Comparison of ENCODE assay signal across 8 mouse cellular contexts in the genomic region with DNA sequence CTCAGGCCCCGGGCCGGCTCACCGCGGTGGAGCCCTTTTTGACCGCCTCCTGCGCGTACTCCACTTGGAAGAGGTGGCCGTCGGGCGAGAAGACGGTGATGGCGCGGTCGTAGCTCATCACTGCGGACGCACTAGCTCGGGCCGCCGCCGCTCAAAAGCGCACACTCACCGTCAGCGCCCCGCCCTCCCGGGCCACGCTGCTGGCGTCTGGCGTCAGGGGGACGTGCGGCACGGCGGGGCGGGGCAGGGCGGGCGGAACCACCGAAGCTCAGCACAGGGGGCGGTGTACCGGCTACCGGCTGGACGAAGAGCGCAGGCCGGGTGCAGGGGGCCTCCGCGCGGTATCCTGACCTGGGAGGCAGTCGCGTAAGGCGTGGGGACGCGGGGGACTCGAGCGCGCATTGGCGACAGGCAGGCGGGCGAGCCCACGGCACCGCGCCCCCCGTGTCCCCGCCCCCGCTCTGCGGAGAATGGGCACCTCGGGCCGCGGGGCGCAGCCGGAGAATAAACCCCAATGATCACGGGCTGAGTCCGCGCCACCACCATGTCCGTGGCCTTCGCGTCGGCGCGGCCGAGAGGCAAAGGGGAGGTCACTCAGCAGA. TPM values are rescaled to one million over a fixed set of nuclear protein-coding genes. Genes with fewer than 3 reads are reported as not detected.
DNase-seq lines count a peak whose midpoint lies in the region; ATAC-seq and TF ChIP-seq lines count a peak whose summit lies in the region.

A gene (minus strand): TSS at position 178 of the 602 bp plus-strand sequence.
A gene (plus strand): TSS at position 254 of the 602 bp plus-strand sequence.

- peak within 1 kb of the TSS; percentile 96 for H3K9ac ChIP-seq in forebrain, embryonic 12.5 days
- peak within 1 kb of the TSS; percentile 95 for H3K9ac ChIP-seq in heart, embryonic 16.5 days (ENCODE audit: low read length)
- peak within 1 kb of the TSS; percentile 93 for H3K9ac ChIP-seq in liver, embryonic 16.5 days (ENCODE audit: low read depth, low read length)
- H3K9ac ChIP-seq in neural tube, embryonic 12.5 days, result peak within 1 kb of the TSS; percentile 95
- peak within 1 kb of the TSS; percentile 88 for H3K9ac ChIP-seq in stomach, postnatal 0 days (ENCODE audit: low read length)

- TF ChIP-seq EP300 in stomach, postnatal 0 days (optimal IDR thresholded peaks at IDR 0.05), result no peak

- peak within 1 kb of the TSS; percentile 99 for H3K4me3 ChIP-seq in E14TG2a.4 (replicated peaks; ENCODE audit: low read length)
- peak within 1 kb of the TSS; percentile 91 for H3K4me3 ChIP-seq in forebrain, embryonic 12.5 days (replicated peaks)
- H3K4me3 ChIP-seq in heart, embryonic 16.5 days (ENCODE audit: low read length), result peak within 1 kb of the TSS; percentile 97
- peak within 1 kb of the TSS; percentile 95 for H3K4me3 ChIP-seq in liver, embryonic 16.5 days (ENCODE audit: low read depth, low read length)
- peak within 1 kb of the TSS; percentile 98 for H3K4me3 ChIP-seq in neural tube, embryonic 12.5 days
- peak within 1 kb of the TSS; percentile 94 for H3K4me3 ChIP-seq in stomach, postnatal 0 days (ENCODE audit: low read depth, low read length)

- H3K27me3 ChIP-seq in E14TG2a.4 (ENCODE audit: insufficient read depth, low read length), result peaks cover 17% of the 10 kb centered on the region
- no peaks in the 10 kb centered on the region for H3K27me3 ChIP-seq in forebrain, embryonic 12.5 days
- H3K27me3 ChIP-seq in heart, embryonic 16.5 days (ENCODE audit: control insufficient read depth, insufficient read depth, low read length), result no peaks in the 10 kb centered on the region
- H3K27me3 ChIP-seq in liver, embryonic 16.5 days (ENCODE audit: control insufficient read depth, insufficient read depth, low read depth, low read length), result peaks cover 5% of the 10 kb centered on the region; the same call in 1 of the 2 replicates
- H3K27me3 ChIP-seq in neural tube, embryonic 12.5 days (replicated peaks), result no peaks in the 10 kb centered on the region; the same call in 1 of the 2 replicates
- no peaks in the 10 kb centered on the region for H3K27me3 ChIP-seq in stomach, postnatal 0 days (ENCODE audit: control insufficient read depth, insufficient read depth, low read length)

- DNase-seq in c-Kit-positive CD71-positive TER-119-negative erythroid progenitor cells, embryonic 14.5 days (ENCODE audit: low read depth), result peak; percentile 83
- peak; percentile 88 to 96 for DNase-seq in kidney, postnatal 36 days
- peak; percentile 95 for DNase-seq in stomach, postnatal 0 days (ENCODE audit: low spot score)

- no peaks in the 10 kb centered on the region for H3K9me3 ChIP-seq in E14TG2a.4 (ENCODE audit: low read length)
- no peaks in the 10 kb centered on the region for H3K9me3 ChIP-seq in forebrain, embryonic 12.5 days
- no peaks in the 10 kb centered on the region for H3K9me3 ChIP-seq in heart, embryonic 16.5 days (replicated peaks; ENCODE audit: control insufficient read depth, low read length)
- no peaks in the 10 kb centered on the region for H3K9me3 ChIP-seq in liver, embryonic 16.5 days (replicated peaks; ENCODE audit: control insufficient read depth, low read length)
- H3K9me3 ChIP-seq in neural tube, embryonic 12.5 days, result no peaks in the 10 kb centered on the region
- H3K9me3 ChIP-seq in stomach, postnatal 0 days (ENCODE audit: control insufficient read depth, low read length), result no peaks in the 10 kb centered on the region

- peak; percentile 95 for ATAC-seq in forebrain, embryonic 12.5 days (ENCODE audit: low FRiP score)
- ATAC-seq in heart, embryonic 16.5 days (replicated peaks; ENCODE audit: extremely low read depth, insufficient read depth, low FRiP score), result peak; percentile 94
- ATAC-seq in liver, embryonic 16.5 days (ENCODE audit: low read depth), result peak; percentile 97
- peak; percentile 96 for ATAC-seq in neural tube, embryonic 12.5 days (ENCODE audit: low FRiP score, low read depth)
- peak; percentile 97 for ATAC-seq in stomach, postnatal 0 days (ENCODE audit: low FRiP score, low TSS enrichment)

- H3K4me1 ChIP-seq in E14TG2a.4 (replicated peaks; ENCODE audit: low read depth, low read length), result peaks cover 59% of the 10 kb centered on the region
- H3K4me1 ChIP-seq in forebrain, embryonic 12.5 days, result peaks cover 38% of the 10 kb centered on the region
- peaks cover 23% of the 10 kb centered on the region for H3K4me1 ChIP-seq in heart, embryonic 16.5 days (ENCODE audit: control insufficient read depth, insufficient read depth, low read length)
- H3K4me1 ChIP-seq in liver, embryonic 16.5 days (ENCODE audit: control insufficient read depth, low read depth, low read length), result peaks cover 26% of the 10 kb centered on the region
- peaks cover 36% of the 10 kb centered on the region for H3K4me1 ChIP-seq in neural tube, embryonic 12.5 days
- 0 out of 2 replicates have a peak, but pooled peaks cover 3% of the 10 kb centered on the region for H3K4me1 ChIP-seq in stomach, postnatal 0 days (replicated peaks; ENCODE audit: control insufficient read depth, insufficient read depth)

- no peak for TF ChIP-seq CTCF in E14TG2a.4 (conservative IDR thresholded peaks at IDR 0.05; ENCODE audit: low read length)
- peak; percentile 51 for TF ChIP-seq CTCF in stomach, postnatal 0 days (IDR thresholded peaks at IDR 0.05; ENCODE audit: low read depth)

- H3K27ac ChIP-seq in forebrain, embryonic 12.5 days, result peak within 1 kb of the TSS; percentile 98
- H3K27ac ChIP-seq in heart, embryonic 16.5 days (ENCODE audit: low read length), result peak within 1 kb of the TSS; percentile 92
- peak within 1 kb of the TSS; percentile 94 for H3K27ac ChIP-seq in liver, embryonic 16.5 days (ENCODE audit: low read length)
- H3K27ac ChIP-seq in neural tube, embryonic 12.5 days, result peak within 1 kb of the TSS; percentile 97
- H3K27ac ChIP-seq in stomach, postnatal 0 days (replicated peaks), result peak within 1 kb of the TSS; percentile 94

- under 1% methylated on average over 78 of the region's 78 CpGs for WGBS in forebrain, embryonic 12.5 days
- under 1% methylated on average over 73 of the region's 78 CpGs for WGBS in heart, embryonic 16.5 days
- WGBS in liver, embryonic 16.5 days (ENCODE audit: insufficient replicate concordance), result under 1% methylated on average over 69 of the region's 78 CpGs
- 1% methylated on average over 75 of the region's 78 CpGs for WGBS in neural tube, embryonic 12.5 days
- under 1% methylated on average over 57 of the region's 78 CpGs for WGBS in stomach, postnatal 0 days

- peak within 1 kb of the TSS; percentile 66 for H3K4me2 ChIP-seq in forebrain, embryonic 12.5 days
- H3K4me2 ChIP-seq in heart, embryonic 16.5 days (ENCODE audit: low read depth, low read length), result peak within 1 kb of the TSS; percentile 80
- peak within 1 kb of the TSS; percentile 100 for H3K4me2 ChIP-seq in liver, embryonic 16.5 days (ENCODE audit: low read depth, low read length)
- peak within 1 kb of the TSS; percentile 86 for H3K4me2 ChIP-seq in neural tube, embryonic 12.5 days (replicated peaks)
- peak within 1 kb of the TSS; percentile 97 for H3K4me2 ChIP-seq in stomach, postnatal 0 days (replicated peaks; ENCODE audit: low read depth)

- H3K36me3 ChIP-seq in E14TG2a.4 (ENCODE audit: insufficient read depth, low read length), result peaks cover 35% of the 10 kb centered on the region
- peaks cover 26% of the 10 kb centered on the region for H3K36me3 ChIP-seq in forebrain, embryonic 12.5 days (replicated peaks)
- peaks cover 17% of the 10 kb centered on the region for H3K36me3 ChIP-seq in heart, embryonic 16.5 days (ENCODE audit: control insufficient read depth, insufficient read depth)
- peaks cover 18% of the 10 kb centered on the region for H3K36me3 ChIP-seq in liver, embryonic 16.5 days (ENCODE audit: control insufficient read depth, insufficient read depth)
- peaks cover 20% of the 10 kb centered on the region for H3K36me3 ChIP-seq in neural tube, embryonic 12.5 days
- H3K36me3 ChIP-seq in stomach, postnatal 0 days (ENCODE audit: control insufficient read depth, insufficient read depth, low read length), result peaks cover 8% of the 10 kb centered on the region

RNA-seq across cellular contexts. Expression of the first gene that starts in this region (rescaled TPM):
- 666 and 694 TPM in 2 replicates for polyA plus RNA-seq in forebrain, embryonic 12.5 days (2016; fragmentation: Nextera tagmentation; extraction: Ambion mirVana)
- polyA plus RNA-seq in heart, embryonic 16.5 days (2015; fragmentation: Nextera tagmentation; extraction: Ambion mirVana), result 389 and 421 TPM in 2 replicates
- polyA plus RNA-seq in liver, embryonic 16.5 days (2015; fragmentation: Nextera tagmentation; extraction: Ambion mirVana), result 214 and 234 TPM in 2 replicates
- polyA plus RNA-seq in neural tube, embryonic 12.5 days (2016; fragmentation: Nextera tagmentation; extraction: Ambion mirVana), result 679 and 702 TPM in 2 replicates
- polyA plus RNA-seq in stomach, postnatal 0 days (2015; fragmentation: Nextera tagmentation; extraction: Ambion mirVana), result 469 and 490 TPM in 2 replicates

RNA-seq across cellular contexts. Expression of the second gene that starts in this region (rescaled TPM):
- 25.0 and 29.4 TPM in 2 replicates for polyA plus RNA-seq in forebrain, embryonic 12.5 days (2016; fragmentation: Nextera tagmentation; extraction: Ambion mirVana)
- polyA plus RNA-seq in heart, embryonic 16.5 days (2015; fragmentation: Nextera tagmentation; extraction: Ambion mirVana), result 3.2 and 3.5 TPM in 2 replicates
- 1.0 and 1.1 TPM in 2 replicates for polyA plus RNA-seq in liver, embryonic 16.5 days (2015; fragmentation: Nextera tagmentation; extraction: Ambion mirVana)
- polyA plus RNA-seq in neural tube, embryonic 12.5 days (2016; fragmentation: Nextera tagmentation; extraction: Ambion mirVana), result 33.8 and 34.1 TPM in 2 replicates
- polyA plus RNA-seq in stomach, postnatal 0 days (2015; fragmentation: Nextera tagmentation; extraction: Ambion mirVana), result 1.4 TPM in 2 replicates

Comparison
In these comparisons a context has a peak if more than half of its experiments do, and no peak if none do; other contexts are left out.
1. Peak in every context shown above with its lines: DNase-seq, ATAC-seq, H3K4me3 ChIP-seq and H3K27ac ChIP-seq.